Mouse (Mus musculus): ENCODE data around the gene Zfp518b.

Gene Zfp518b

GRCm38 (mm10) chr5:38632463-38633449 lies 51.9 kb downstream of the Zfp518b start:
- peak; percentile 55 for DNase-seq

GRCm38 (mm10) chr5:38628023-38628422 lies 56.6 kb downstream of the Zfp518b start:
- no peak for DNase-seq

GRCm38 (mm10) chr5:38626883-38627282 lies 57.7 kb downstream of the Zfp518b start:
- DNase-seq, result no peak

DNA sequence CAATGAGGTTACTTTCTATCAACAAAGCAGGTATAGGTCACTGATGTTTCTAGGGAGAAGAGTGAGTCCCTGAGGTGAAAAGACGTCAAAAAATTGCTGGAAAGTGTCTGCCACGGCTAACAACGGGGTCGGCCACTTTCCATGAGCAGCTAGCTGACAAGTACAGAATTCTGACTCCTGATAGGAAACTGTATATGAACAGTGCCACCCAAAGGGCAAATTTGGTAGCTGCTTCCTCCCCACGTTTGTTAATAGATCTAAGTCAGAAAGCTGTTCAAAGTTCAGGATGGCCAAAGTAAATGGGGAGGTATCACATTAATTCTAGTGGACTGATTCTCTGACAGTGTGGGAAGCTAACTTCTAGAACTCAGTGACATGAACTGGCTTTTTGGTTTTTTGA lies 63.8 kb downstream of the Zfp518b start:
- DNase-seq, result peak; percentile 49

DNA sequence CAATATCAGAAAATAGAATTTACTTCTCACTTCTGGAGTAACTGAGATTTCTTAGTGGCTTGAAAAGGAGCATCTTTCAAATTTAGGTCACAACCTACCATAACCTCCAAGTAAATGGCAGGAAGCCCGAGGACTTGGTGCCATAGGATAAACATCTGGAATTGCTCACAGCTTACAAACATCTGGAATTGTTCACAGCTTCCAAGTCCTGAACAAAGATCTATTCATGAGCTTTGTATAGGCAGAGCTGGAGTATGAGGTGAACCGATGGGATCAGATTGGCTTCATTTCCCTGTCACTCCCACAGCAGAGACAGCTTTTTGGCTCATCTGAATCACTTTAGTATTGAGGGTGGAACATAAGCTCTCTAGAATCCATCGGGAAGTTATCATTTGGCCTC lies 65.7 kb downstream of the Zfp518b start:
- DNase-seq, result no peak
